In genomic region chr5:4664488-4664887, GRCm38 (mm10) we compare ENCODE assay signal across 28 mouse cellular contexts.
DNase-seq lines count a peak whose midpoint lies in the region; ATAC-seq and TF ChIP-seq lines count a peak whose summit lies in the region.
"Had no signal": no experiment of that assay in that cellular context is flagged by ENCODE, and none has a peak within 500 bp of the region (broad histone marks: within the 10 kb centered on the region; RNA-seq: fewer than 3 reads in every experiment).

No protein-coding gene starts in this region.

- H3K4me2 ChIP-seq in kidney, postnatal 0 days (ENCODE audit: low read length): no peak overlapping the region
- H3K4me2 ChIP-seq: heart, embryonic 13.5 days; hindbrain, embryonic 15.5 days; limb, embryonic 12.5 days; liver, embryonic 11.5 days had no signal

- no peak for TF ChIP-seq CTCF in kidney, postnatal 0 days (IDR thresholded peaks at IDR 0.05; ENCODE audit: low read depth)
- no peak for TF ChIP-seq CTCF in brain, embryonic 14.5 days (IDR thresholded peaks at IDR 0.05; ENCODE audit: borderline replicate concordance, extremely low read depth, insufficient read depth, insufficient read length)
- TF ChIP-seq CTCF in heart, adult 2 months (IDR thresholded peaks at IDR 0.05): no peak

- TF ChIP-seq POLR2A in brain, embryonic 14.5 days (IDR thresholded peaks at IDR 0.05; ENCODE audit: borderline replicate concordance, extremely low read depth, insufficient read depth, insufficient read length, poor library complexity, severe bottlenecking): no peak
- TF ChIP-seq POLR2A in heart, adult 2 months (IDR thresholded peaks at IDR 0.05; ENCODE audit: insufficient read depth, low read depth, low read length): no peak

- intact Hi-C loops in heart, adult 2 months (cut with DNase I): no loop called here
- intact Hi-C loops in heart, postnatal 10 days (cut with DNase I): no loop called here

- no peaks in the 10 kb centered on the region for H3K27me3 ChIP-seq in kidney, postnatal 0 days (ENCODE audit: insufficient read depth, low read length)
- no peaks in the 10 kb centered on the region for H3K27me3 ChIP-seq in heart, adult 2 months (ENCODE audit: control insufficient read depth, insufficient read depth, low read length)
- H3K27me3 ChIP-seq: CH12.LX; heart, embryonic 13.5 days; hindbrain, embryonic 15.5 days; limb, embryonic 12.5 days had no signal

- H3K9ac ChIP-seq in kidney, postnatal 0 days (ENCODE audit: low read depth, low read length): no peak overlapping the region
- H3K9ac ChIP-seq in heart, adult 2 months (ENCODE audit: low read depth, low read length): no peak overlapping the region
- H3K9ac ChIP-seq: forebrain, postnatal 0 days; heart, embryonic 13.5 days; hindbrain, embryonic 15.5 days; limb, embryonic 12.5 days; liver, postnatal 0 days had no signal

- H3K36me3 ChIP-seq in kidney, postnatal 0 days (ENCODE audit: insufficient read depth, low read length): no peaks in the 10 kb centered on the region
- H3K36me3 ChIP-seq in heart, adult 2 months (ENCODE audit: control insufficient read depth, insufficient read depth, low read length): no peaks in the 10 kb centered on the region
- H3K36me3 ChIP-seq: forebrain, embryonic 10.5 days; G1E; heart, embryonic 13.5 days; hindbrain, embryonic 15.5 days; limb, embryonic 12.5 days had no signal

- peak; percentile 25 for DNase-seq in kidney, postnatal 0 days (ENCODE audit: low spot score)
- no peak for DNase-seq in kidney, postnatal 25 days
- DNase-seq in brain, embryonic 14.5 days (ENCODE audit: low read depth): peak; percentile 26
- peak; percentile 52 for DNase-seq in cerebellum, adult 11-12 months
- peak; percentile 64 to 85 for DNase-seq in cerebellum, postnatal 10 days
- no peak for DNase-seq in ovary, postnatal 14 days (ENCODE audit: low spot score)
- no peak for DNase-seq in heart, adult 2 months
- DNase-seq in heart, postnatal 10 days: no peak
- DNase-seq: adrenal gland, adult 2 months; B cell, adult 2 months; forebrain, postnatal 0 days; gastrocnemius, postnatal 14 days; heart, adult 18-20 months; heart, postnatal 36 days; liver, postnatal 0 days; lung, postnatal 14 days; right cerebral cortex, postnatal 25 days; spleen, adult 18-20 months had no signal

- H3K27ac ChIP-seq in kidney, postnatal 0 days: no peak overlapping the region; the same call in 1 of the 2 replicates
- H3K27ac ChIP-seq in heart, adult 2 months: no peak overlapping the region
- H3K27ac ChIP-seq: forebrain, embryonic 10.5 days; heart, embryonic 13.5 days; hindbrain, embryonic 15.5 days; layer of hippocampus, adult 2 months; limb, embryonic 12.5 days had no signal

- H3K4me1 ChIP-seq in kidney, postnatal 0 days (replicated peaks; ENCODE audit: insufficient read depth, low read length): peaks cover 25% of the 10 kb centered on the region
- H3K4me1 ChIP-seq in heart, adult 2 months (ENCODE audit: control insufficient read depth, insufficient read depth, low read length): no peaks in the 10 kb centered on the region

- no peaks in the 10 kb centered on the region for H3K9me3 ChIP-seq in kidney, postnatal 0 days (replicated peaks; ENCODE audit: low read length)
- H3K9me3 ChIP-seq: forebrain, embryonic 10.5 days; G1E; heart, embryonic 13.5 days; hindbrain, embryonic 15.5 days; limb, embryonic 12.5 days had no signal

- H3K79me2 ChIP-seq in heart, adult 2 months (replicated peaks; ENCODE audit: control insufficient read depth, insufficient read depth, low read length): no peaks in the 10 kb centered on the region

- no peak for TF ChIP-seq EP300 in heart, adult 2 months (IDR thresholded peaks at IDR 0.05; ENCODE audit: insufficient read depth, low read depth, low read length)

- no peak overlapping the region for H3K4me3 ChIP-seq in kidney, postnatal 0 days (replicated peaks; ENCODE audit: low read depth, low read length)
- H3K4me3 ChIP-seq in heart, adult 2 months: no peak overlapping the region
- H3K4me3 ChIP-seq: forebrain, embryonic 10.5 days; heart, embryonic 13.5 days; hindbrain, embryonic 15.5 days; layer of hippocampus, adult 2 months; limb, embryonic 12.5 days had no signal

- no peak for ATAC-seq in kidney, postnatal 0 days (replicated peaks; ENCODE audit: low FRiP score, low read depth)
- ATAC-seq: forebrain, postnatal 0 days; intestine, embryonic 16.5 days; liver, postnatal 0 days; Patski had no signal

- 29% methylated on average over 10 of the region's 10 CpGs for WGBS in kidney, postnatal 0 days
- 59% methylated on average over 10 of the region's 10 CpGs for WGBS in heart, adult 2 months

Comparison
In these comparisons a context has a peak if more than half of its experiments do, and no peak if none do; other contexts are left out.
1. DNase-seq: peak in kidney, postnatal 0 days (single experiment), brain, embryonic 14.5 days (single experiment), cerebellum, adult 11-12 months (single experiment) and cerebellum, postnatal 10 days (2 of 2); none in kidney, postnatal 25 days (0 of 2), ovary, postnatal 14 days (single experiment), heart, adult 2 months (0 of 2) and heart, postnatal 10 days (0 of 2).